Mouse (Mus musculus) gastrocnemius, postnatal 14 days (tissue): ENCODE measurements around the gene Cdh4. TPM values are rescaled to one million over a fixed set of nuclear protein-coding genes. Genes with fewer than 3 reads are reported as not detected.

Source experiments
- DNase-seq: peaks from one replicate; pipeline ENCODE4 v3.0.0; 2021; ENCODE audit warnings: mixed read lengths
- intact Hi-C: fragments of 180-260 bp; cut with DNase I; formaldehyde crosslinking; loops from one replicate; pipeline ENCODE4 v1.15.1; 2025; ENCODE audit warnings: low total_unique reads
- total RNA-seq, 2 experiments: library from RNA; stranded (reverse); gene quantifications; 2 replicates each; pipeline ENCODE4 v1.2.3; 2021

Cdh4 gene
- total RNA-seq, 2 experiments from 2014 or later, result 3.7 to 4.6 TPM

DNA sequence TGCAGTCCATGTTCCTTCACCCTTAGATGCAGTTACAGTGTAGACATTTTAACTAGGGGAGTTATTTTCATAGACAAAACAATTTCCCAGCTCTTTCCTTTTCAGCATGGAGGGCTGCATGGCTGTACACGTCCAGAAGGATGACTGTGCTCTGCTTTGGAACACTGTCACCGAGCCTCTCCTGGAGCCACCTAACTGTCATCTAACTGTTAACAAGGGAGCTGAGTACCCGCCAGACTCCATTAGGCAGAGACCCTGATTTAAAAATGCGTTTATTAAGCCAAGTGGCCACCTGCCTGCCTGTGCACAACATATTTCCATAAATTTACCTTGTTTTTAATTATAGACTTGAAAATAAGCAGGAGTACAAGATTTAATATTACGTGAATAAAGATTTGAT, 138.8 kb downstream of the Cdh4 start:
- intact Hi-C loops, result no loop called here
- no peak for DNase-seq

DNA sequence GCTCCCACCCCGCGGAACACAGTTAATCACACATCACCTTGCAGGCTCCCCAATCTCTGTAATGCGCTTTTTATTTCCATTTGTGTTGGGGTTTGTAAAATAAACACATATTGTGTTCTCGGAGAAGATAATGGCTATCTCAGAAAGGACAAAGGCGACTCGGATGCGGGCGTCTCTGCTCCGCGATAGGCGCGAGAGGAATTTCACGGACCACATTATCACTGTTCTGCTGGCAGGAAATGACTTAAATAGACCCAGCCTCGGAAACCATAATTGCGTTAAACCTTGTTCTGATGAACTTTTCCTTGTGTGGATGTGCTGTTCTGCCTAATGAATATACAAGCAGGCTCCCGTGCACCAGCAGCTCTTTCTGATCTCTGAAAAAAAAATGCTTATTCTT, 140.7 kb downstream of the Cdh4 start:
- DNase-seq, result no peak
- intact Hi-C loops, result no loop called here

DNA sequence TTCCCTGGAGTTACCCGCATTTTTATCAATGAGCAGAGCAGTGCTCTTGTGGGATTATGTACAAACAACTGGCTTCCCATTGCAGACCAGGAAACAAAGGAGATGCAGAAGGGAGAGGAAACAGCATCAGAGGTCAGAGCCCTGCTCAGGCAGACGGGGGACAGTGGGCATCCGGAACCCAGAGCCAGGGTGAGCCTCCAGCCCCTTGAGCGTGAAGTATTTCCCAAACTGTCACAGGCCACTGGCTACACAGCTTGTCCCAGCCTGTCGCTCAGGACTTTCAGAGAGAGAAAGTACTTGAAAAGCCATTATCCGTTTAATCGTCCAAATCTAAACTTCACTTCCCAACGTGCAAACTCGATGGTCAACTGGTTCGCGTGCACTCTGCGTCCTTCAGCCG, 142.4 kb downstream of the Cdh4 start:
- intact Hi-C loops, result no loop called here
- no peak for DNase-seq

DNA sequence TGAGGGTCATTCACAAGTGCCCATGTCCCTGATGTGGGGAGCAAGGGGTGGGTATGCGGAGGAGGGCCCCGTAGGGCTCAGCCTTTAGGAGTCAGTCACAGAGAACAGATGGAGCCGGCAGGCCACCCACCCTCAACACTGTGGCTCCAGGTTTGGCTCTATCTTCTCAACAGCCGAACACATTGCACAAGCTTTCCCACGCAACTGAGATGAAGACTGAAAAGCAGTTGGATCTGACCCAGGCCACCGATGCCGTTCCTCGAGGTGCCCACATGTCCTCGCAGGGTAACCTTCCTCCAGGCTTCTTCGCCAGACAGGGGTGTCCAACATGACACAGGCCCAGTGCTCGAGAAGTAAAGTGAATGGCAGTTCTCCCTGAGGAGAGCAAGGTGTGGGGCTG, 144.2 kb downstream of the Cdh4 start:
- intact Hi-C loops, result no loop called here
- no peak for DNase-seq

DNA sequence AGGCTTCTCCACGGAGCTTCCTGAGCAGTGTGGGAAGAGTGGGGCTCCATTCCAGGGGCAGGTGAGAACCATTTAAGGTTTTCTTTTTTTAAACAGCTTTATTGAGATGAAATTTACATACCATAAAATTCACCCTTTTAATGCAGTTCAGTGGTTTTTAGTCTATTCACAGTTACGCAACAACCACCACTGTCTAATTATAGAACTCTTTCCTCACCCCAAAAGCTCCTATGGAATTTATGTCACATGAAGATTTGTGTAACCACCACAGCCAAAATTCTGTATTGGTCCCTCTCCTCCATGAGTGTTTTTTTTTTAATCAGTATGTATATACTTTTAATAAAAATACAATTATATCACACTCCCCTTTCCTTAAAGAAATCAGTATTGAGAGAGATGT, 144.8 kb downstream of the Cdh4 start:
- intact Hi-C loops, result no loop called here

DNA sequence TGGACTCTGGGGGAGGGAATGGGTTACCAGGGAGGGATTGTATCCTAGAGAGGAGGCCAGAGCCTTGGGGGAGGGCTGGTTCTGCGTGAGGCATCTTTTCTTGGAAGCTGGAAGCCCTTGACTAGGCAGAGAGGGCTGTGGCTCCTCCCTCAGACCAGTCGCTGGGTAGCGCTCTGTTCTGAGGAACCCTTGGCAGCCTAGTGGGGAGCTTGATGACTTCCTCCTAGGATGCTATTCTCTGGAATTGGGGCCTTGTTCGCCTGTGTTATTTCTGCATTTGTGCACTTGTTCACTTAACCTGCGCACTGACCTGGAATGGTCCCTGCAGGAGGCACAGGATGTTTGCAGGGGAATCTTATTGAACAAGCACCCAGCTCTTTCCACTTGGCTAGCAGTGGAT, 149.4 kb downstream of the Cdh4 start:
- DNase-seq, result no peak
- intact Hi-C loops, result no loop called here

More for the DNA sequence above, 144.8 kb downstream of the Cdh4 start:
- no peak for DNase-seq

DNA sequence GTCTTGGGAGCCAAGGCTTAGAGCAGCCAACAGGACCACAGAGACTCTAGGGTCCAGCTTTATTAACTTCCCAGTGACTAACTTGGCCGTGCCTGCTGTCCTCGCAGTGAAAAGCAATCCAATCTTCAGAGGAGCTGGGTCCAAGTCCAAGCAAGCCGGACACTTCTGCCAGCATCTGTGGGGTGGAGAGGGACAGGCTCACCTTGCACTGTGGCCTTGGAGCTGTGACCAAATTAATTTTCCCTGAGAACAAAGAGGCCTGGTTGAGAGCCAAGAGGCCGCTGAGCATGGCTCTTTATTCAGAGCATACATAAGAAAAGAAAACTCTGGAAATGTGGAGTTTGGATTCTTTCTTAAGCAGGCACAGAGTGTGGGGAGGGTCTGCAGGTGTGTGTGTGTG, 152.8 kb downstream of the Cdh4 start:
- DNase-seq, result no peak
- intact Hi-C loops, result no loop called here

DNA sequence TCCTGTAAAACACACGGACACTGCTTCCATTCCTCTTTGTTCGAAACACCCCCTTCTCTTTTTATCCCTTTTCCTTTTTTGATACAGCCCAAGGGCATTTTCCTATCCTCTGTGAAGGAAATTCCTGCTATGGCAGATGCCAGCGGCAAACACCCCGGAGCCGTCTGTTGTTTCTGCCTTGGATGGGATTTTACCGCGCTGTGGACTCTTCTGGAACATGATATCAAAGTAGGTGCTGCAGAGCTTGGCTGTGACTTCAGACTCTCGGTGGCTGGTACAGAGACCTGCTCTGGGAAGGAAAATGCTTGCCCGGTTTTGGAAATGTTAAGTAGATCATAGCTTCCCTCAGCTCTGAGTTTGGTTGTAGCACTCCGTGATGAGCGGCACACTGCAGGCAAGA, 156.7 kb downstream of the Cdh4 start:
- intact Hi-C loops, result no loop called here
- no peak for DNase-seq

DNA sequence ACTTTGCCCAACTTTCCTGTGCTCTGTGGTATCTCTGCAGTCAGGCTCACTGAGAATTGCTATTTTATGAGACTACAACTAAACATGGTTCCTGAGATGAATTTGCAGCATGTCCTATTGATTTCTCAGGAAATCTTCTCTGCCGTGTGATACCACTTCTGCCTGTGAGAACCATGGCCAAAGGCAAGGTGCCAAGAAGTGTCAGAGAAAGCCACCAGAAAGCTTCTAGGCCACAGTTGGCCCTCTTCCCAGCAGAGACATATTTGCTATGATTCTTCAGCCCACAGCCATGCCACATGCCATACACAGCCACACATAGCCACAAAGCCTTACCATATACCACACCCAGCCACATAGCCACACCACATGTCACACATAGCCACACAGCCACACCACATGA, 157.7 kb downstream of the Cdh4 start:
- intact Hi-C loops, result no loop called here
- DNase-seq, result no peak

DNA sequence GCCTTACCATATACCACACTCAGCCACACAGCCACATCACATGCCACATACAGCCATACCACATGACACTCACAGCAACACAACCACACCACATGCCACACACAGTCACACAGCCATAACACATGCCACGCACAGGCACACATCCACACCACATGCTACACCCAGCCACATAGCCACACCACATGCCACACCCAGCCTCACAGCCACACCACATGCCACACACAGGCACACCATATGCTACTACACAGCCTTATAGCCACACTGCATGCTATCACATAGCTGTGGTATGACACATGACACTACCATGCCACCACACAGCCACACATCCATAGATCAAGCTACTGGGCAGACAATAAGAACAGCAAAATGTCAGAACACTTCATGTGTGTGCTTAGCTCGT, 158.1 kb downstream of the Cdh4 start:
- intact Hi-C loops, result no loop called here

DNA sequence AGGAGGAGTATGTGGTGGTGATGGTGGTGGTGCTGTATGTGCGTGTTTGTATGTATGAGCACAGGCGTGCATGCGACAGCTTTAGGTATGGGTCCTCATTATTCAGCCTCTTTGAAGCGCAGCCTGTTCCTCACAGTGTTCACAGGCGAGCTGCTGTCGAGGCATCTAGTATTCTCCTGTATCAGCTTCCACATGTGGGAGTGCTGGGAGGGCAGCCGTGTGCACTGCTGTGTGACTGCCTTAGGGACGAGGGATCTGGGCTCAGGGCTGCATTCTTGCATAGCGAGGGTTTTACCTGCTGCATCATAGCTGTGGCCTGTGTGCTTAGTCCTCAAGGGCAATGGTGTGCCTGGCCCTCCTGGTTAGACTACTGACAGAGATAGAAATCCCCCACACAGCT, 158.9 kb downstream of the Cdh4 start:
- intact Hi-C loops, result no loop called here
- no peak for DNase-seq

More for the DNA sequence above, 158.1 kb downstream of the Cdh4 start:
- DNase-seq, result no peak

DNA sequence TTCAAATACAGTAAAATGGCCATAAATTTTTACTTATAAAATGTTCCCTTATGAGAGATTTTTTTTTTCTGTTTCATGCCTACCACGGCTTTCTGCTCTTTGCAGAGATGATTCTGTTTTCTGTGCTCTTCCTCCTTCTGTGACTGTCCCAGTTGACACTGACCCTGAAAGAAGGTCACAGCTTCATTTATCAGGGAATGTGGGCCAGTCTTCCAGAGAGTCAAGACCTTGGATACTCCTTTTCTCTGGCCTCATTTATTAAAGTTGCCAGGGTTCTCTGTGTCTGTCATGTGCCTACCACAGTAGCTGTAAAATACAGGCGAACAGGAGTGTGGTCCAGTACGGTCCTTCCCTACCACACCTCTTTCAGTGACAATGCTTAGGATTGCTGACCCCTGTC, 162.5 kb downstream of the Cdh4 start:
- no peak for DNase-seq
- intact Hi-C loops, result no loop called here

DNA sequence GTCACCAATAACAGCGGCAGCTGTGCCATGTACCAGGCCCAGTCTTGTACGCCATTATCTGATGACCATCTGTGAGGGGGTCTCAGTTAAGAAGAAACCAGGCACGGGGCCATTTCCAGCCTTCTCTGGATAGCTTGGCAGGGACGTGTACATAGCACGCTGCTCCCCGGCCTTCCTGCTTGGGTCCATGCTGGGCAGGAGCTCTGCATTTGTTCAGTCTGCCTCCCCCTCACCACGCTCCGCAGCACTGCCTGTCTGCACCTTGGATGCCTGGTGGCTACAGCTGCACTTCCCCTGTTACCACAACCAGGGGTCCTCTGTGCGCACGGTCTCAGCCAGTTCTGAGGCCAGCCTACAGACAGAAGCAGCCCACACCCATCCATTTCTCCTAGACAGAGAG, 163.0 kb downstream of the Cdh4 start:
- intact Hi-C loops, result no loop called here
- no peak for DNase-seq

DNA sequence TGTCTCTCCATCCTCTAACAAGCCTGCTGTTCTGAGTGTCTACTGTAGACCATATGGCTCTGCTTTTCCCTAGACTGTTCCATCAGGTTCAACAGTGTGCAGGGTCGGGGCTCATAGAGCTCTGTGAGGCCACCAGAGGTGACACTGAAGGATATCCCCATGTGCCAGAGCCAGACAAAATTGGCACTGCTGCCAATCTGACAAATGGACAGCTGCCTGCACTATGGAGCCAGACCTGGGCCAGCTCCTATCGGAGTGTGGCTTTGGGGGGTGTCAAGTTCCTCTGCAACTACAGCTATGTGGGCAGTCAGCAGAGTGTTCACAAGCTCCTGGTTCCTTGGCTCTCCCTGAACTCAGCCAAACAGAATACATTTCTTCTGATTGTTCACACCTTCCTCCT, 164.1 kb downstream of the Cdh4 start:
- intact Hi-C loops, result no loop called here
- no peak for DNase-seq

DNA sequence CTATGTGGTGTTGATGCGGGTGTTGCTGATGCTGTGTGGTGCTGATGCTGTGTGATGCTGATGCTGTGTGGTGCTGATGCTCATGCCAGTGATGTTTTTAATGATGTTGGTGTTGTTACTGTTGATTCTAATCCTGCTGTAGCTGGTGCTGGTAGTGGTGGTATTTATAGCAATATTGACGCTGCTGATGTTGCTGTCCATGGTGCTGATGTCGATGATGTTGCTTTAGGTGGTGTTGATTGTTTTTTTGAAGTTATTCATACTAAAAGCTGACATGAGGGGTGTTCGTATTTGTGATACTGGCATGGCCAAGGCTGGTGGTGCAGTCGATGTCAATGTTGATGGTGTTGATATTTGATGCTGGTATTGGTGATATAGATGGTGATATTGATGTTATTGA, 173.7 kb downstream of the Cdh4 start:
- peak; percentile 10 for DNase-seq
- intact Hi-C loops, result no loop called here

DNA sequence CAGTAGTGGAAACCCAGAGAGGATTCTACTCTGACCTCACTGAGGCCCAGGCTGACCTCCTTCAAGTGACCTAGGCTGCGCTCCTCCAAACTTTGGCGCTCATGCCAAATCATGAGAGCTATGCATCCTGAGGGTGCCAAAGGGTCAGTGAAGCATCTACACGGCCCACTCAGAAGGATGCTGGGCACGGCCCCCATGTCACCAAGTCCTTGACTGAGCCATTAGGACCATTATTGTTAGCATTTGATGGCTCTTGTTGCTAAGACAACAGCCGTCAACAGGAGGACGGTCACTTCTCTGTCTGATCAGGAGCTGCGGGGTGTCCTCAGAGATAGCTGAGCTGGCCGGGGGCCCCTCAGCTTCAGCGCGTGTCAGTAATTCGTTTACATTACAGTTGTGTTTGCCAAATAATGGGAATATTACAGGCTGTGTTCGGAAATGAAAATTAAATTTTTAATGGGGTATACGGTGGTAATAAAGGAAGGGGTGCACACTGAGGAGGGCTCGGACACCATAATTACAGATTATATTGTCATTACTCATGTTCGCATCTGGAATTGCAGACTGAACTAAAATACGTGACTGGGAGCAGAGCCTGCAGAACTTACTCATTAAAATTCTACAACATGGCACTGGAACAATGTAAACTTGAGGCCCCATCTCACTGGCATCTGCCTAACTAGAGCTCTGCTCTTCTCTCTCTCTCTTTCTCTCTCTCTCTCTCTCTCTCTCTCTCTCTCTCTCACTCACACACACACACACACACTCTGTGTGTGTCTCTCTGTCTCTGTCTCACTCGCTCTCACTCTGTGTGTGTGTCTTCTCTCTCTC, 181.6 kb downstream of the Cdh4 start:
- no peak for DNase-seq
- intact Hi-C loops, result no loop called here

DNA sequence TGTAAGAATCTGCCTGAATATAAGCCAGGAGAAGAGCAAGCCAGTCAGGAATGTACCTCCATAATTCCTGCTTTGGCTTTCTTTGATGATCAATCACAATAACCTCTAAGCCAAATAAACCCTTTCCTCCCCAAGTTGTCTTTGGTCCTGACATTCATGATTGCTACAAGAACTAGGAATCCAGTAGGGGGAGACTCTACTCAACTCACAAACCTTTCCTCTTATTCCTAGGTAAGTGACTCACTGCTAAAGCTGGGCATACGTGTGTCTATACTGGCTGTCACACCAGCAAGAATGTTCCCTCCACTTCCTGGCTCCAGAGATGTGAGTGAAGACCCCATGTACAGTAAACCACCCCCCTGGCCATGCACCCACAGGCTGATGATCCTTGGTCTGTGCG, 185.3 kb downstream of the Cdh4 start:
- intact Hi-C loops, result no loop called here
- no peak for DNase-seq

DNA sequence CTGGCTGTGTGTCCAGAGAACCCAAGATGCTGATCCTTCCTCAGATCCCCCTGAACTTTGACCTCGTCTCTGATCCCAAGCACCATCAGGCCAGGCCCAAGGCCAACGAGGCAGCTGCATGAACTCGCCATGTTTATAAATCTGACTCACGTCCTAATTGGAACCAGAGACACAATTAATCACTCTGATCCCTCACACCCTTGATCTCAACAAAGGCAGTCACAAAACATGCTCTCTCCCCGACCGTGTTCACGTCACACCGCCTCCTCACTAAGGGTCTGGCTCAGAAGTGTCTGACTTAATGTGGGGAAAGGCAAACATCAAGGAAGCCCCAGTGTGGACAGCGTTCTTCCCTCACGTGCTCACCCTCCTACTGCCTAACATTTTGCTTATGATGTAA, 188.5 kb downstream of the Cdh4 start:
- no peak for DNase-seq

DNA sequence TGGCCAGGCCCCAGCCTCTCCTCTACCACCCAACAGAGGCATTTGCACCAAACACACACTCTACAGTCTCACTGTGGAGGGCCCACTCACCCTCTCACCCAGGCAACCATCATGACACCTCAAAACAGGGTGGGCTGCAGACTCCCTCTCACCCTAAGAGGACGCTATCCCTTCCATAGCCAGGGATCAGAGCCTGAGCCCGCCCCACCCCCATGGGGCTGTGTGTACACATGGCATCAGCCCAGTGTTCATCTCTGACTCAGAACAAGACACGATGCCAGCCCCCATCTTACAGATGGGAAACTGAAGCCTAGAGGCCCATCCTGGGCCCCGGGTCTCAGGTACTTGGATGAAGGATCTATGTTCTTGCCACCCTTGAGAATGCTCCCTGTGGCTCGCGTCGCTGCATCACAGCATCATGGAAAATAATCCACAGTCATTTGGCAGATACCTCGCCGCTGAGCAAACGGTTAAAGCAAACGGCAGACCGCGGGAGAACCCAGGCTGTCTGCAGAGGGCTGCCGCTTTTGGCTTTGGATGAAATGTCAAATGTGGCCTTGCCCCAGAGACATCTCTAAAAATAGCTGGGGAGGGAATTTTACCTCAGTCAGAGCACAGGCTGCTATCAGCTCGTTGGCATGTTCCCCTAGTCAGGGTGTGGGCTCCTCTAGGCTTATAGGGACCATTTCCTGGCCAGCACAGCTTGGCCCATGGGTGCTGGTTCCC, 198.5 kb downstream of the Cdh4 start:
- DNase-seq, result peak; percentile 21
- intact Hi-C loops, result no loop called here

More for the DNA sequence above, 188.5 kb downstream of the Cdh4 start:
- intact Hi-C loops, result no loop called here

DNA sequence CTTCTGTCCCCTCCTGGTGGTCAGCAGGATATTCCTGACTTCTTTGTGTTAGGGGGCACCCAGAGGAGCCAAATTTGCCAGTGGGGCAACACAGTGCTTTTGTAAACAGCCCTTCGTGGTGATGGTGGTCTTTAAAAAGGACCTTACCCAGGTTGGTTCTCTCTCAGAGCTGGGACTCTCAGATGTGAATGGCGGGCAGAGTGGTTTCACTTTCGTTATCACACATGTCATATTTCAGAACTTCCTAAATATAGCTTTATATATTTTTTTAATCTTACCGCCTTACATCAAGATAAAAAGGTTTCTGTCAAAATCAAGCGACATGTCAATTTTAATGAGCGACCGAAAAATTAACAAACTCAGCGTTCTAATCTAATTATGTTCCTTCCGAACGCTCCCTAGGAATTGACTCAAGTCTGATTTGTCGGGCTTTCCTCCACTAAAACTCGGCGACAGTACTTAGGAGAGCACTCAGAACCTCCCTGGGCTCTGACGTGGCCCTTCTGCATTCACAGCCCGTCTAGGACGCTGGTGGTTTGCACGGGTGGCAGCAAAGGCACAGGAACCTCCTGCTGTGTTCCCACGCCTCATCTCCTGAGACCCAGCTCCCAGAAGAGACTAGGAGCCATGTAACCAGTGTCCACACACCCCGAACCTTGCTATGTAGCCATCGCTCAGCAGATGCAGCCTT, 206.5 kb downstream of the Cdh4 start:
- intact Hi-C loops, result no loop called here
- no peak for DNase-seq

DNA sequence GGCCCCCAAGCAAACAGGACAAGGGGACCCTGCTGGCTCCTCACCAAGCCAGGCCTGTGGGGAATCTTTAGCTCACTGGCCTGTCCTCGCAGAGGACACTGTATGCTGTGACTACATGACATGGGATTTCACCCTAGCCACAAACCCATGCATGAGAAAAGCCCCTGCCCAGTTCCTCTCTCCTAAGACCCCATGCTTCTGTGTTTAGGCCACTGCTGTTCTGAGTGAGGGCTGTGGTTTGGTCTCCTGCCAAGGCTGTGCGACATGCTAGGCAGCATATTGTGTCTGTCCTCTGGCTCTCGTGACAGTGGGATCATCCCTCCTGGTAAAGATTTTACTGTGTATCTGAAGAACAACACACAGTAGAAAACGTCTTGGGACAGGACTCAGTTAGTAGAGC, 207.1 kb downstream of the Cdh4 start:
- intact Hi-C loops, result no loop called here
- DNase-seq, result no peak
